Mouse (Mus musculus) spleen, adult 10 weeks (tissue): ENCODE data around the gene Cryga. TPM values are rescaled to one million over a fixed set of nuclear protein-coding genes. Genes with fewer than 3 reads are reported as not detected.

Source experiments
- polyA plus RNA-seq: library from polyadenylated mRNA; stranded (reverse); fragments of 350-450 nt; fragmentation: Illumina TruSeq; extraction: RNeasy Lipid Tissue Mini Kit (QIAGEN cat#74804); gene quantifications from one replicate; pipeline ENCODE4 v1.2.3, GENCODE M21; 2015; ENCODE audit warnings: low replicate concordance; ENCODE audit not compliant: insufficient read depth

The Cryga gene
- polyA plus RNA-seq: not detected

GRCm38 (mm10) chr1:65103273-65103672 is at the start of gene Cryga:
Gene Cryga, minus strand, starts transcription at chr1:65103373.

GRCm38 (mm10) chr1:65122574-65123372 is 19.6 kb upstream of the Cryga start, which contains the start of gene D630023F18Rik:
Gene D630023F18Rik, minus strand, starts transcription at chr1:65123214.

GRCm38 (mm10) chr1:65119438-65119837 is 16.3 kb upstream of the Cryga start, which contains the start of gene Gm28845:
Gene Gm28845, minus strand, starts transcription at chr1:65119558.

GRCm38 (mm10) chr1:65082188-65082587 is 21.0 kb downstream of the Cryga start, which contains the start of gene Crygb:
Gene Crygb, minus strand, starts transcription at chr1:65082288.

GRCm38 (mm10) chr1:65073589-65073988 is 29.6 kb downstream of the Cryga start, which contains the start of gene Crygc:
Gene Crygc, minus strand, starts transcription at chr1:65073689.

GRCm38 (mm10) chr1:65063352-65063751 is 39.8 kb downstream of the Cryga start, which contains the start of gene Crygd:
Gene Crygd, minus strand, starts transcription at chr1:65063452.

GRCm38 (mm10) chr1:65050952-65051351 is 52.2 kb downstream of the Cryga start, which contains the start of gene Cryge:
Gene Cryge, minus strand, starts transcription at chr1:65051149.

Other genes with a start within 250 kb of the Cryga start
- 32.5 TPM for gene Plekhm3, start 146.5 kb downstream of the Cryga start, polyA plus RNA-seq
- gene Akr1cl, start 70.6 kb downstream of the Cryga start, polyA plus RNA-seq: 2.5 TPM
- gene Cryge, start 52.2 kb downstream of the Cryga start, polyA plus RNA-seq: not detected
- not detected for gene Crygd, start 39.9 kb downstream of the Cryga start, polyA plus RNA-seq
- gene Crygc, start 29.7 kb downstream of the Cryga start, polyA plus RNA-seq: not detected
- gene Crygb, start 21.1 kb downstream of the Cryga start, polyA plus RNA-seq: not detected
- not detected for gene Gm28845, start 16.2 kb upstream of the Cryga start, polyA plus RNA-seq
- 0.14 TPM for gene D630023F18Rik, start 19.8 kb upstream of the Cryga start, polyA plus RNA-seq
- gene Idh1, start 83.1 kb upstream of the Cryga start, polyA plus RNA-seq: 67.6 TPM
- gene Pikfyve, start 83.3 kb upstream of the Cryga start, polyA plus RNA-seq: 43.6 TPM
- gene Pth2r, start 178.7 kb upstream of the Cryga start, polyA plus RNA-seq: not detected